Mouse (Mus musculus) layer of hippocampus, postnatal 36 days (tissue): Measurements from ENCODE around the gene Dennd1c. TPM values are rescaled to one million over a fixed set of nuclear protein-coding genes. Genes with fewer than 3 reads are reported as not detected.

Experiments
- DNase-seq, 2 experiments: peaks; one replicate each; pipeline ENCODE4 v3.0.0; 2022
- total RNA-seq, 2 experiments: library from RNA; stranded (reverse); gene quantifications; 2 replicates each; pipeline ENCODE4 v1.2.3; 2021

The Dennd1c gene
- 1 to 10 TPM in 1 of 2 experiments, under 1 TPM in 1; 0.92 to 1.0 TPM for total RNA-seq

- no peak for DNase-seq
Observed at GRCm38 (mm10) chr17:57078336-57078735, at the start of gene Dennd1c. TSS of gene Dennd1c (minus strand) at chr17:57078514.

GRCm38 (mm10) chr17:57125853-57126622 lies 47.7 kb upstream of the Dennd1c start:
- DNase-seq = no peak

GRCm38 (mm10) chr17:57124792-57125191 lies 46.5 kb upstream of the Dennd1c start:
- no peak for DNase-seq

GRCm38 (mm10) chr17:57123192-57124118 lies 45.1 kb upstream of the Dennd1c start:
- no peak for DNase-seq

- no peak for DNase-seq
Observed at GRCm38 (mm10) chr17:57121856-57122255, 43.5 kb upstream of the Dennd1c start.

GRCm38 (mm10) chr17:57118524-57119349 lies 40.4 kb upstream of the Dennd1c start:
- no peak for DNase-seq

- DNase-seq = no peak
Observed at GRCm38 (mm10) chr17:57116801-57117200, 38.5 kb upstream of the Dennd1c start.

GRCm38 (mm10) chr17:57112768-57113474 lies 34.6 kb upstream of the Dennd1c start:
- no peak for DNase-seq

GRCm38 (mm10) chr17:57110005-57110404 lies 31.7 kb upstream of the Dennd1c start:
- no peak for DNase-seq

- DNase-seq = no peak
Observed at GRCm38 (mm10) chr17:57108666-57109171, 30.4 kb upstream of the Dennd1c start.

GRCm38 (mm10) chr17:57108040-57108665 lies 29.8 kb upstream of the Dennd1c start:
- DNase-seq = no peak

- DNase-seq = no peak
Observed at GRCm38 (mm10) chr17:57107064-57107463, 28.8 kb upstream of the Dennd1c start.

- DNase-seq = no peak
Observed at GRCm38 (mm10) chr17:57106035-57106368, 27.7 kb upstream of the Dennd1c start.

GRCm38 (mm10) chr17:57105181-57106034 lies 27.1 kb upstream of the Dennd1c start, which contains the start of gene Tnfsf9:
TSS of gene Tnfsf9 (plus strand) at chr17:57105325.
- peak in 1 of 2 experiments; percentile 23 for DNase-seq

- DNase-seq = no peak
Observed at GRCm38 (mm10) chr17:57104496-57104895, 26.2 kb upstream of the Dennd1c start.

GRCm38 (mm10) chr17:57102276-57102675 lies 24.0 kb upstream of the Dennd1c start:
- DNase-seq = no peak

GRCm38 (mm10) chr17:57099629-57100325 lies 21.5 kb upstream of the Dennd1c start:
- DNase-seq = no peak

GRCm38 (mm10) chr17:57098321-57098720 lies 20.0 kb upstream of the Dennd1c start:
- DNase-seq = no peak

GRCm38 (mm10) chr17:57096623-57096920 lies 18.3 kb upstream of the Dennd1c start:
- DNase-seq = peak; percentile 83 to 85
